Mouse (Mus musculus) bone marrow macrophage, adult 2 months (primary cell): ENCODE measurements around the gene Mx1.

Experiments
- CTCF ChIP-seq: IDR thresholded peaks from 2 replicates; pipeline ENCODE4 v1.5.1; 2012; ENCODE audit warnings: low read depth, mild to moderate bottlenecking, low read length, moderate library complexity
- POLR2A ChIP-seq: IDR thresholded peaks from 2 replicates; pipeline ENCODE4 v1.6.1; 2012; ENCODE audit warnings: mild to moderate bottlenecking, low read depth, low read length, borderline replicate concordance

GRCm38 (mm10) chr16:97418749-97419453 is 43.8 kb downstream of the Mx1 start:
- TF ChIP-seq CTCF = no peak
- TF ChIP-seq POLR2A = no peak
